Mouse (Mus musculus) MEL (cell line): ENCODE measurements at regions not wholly inside any gene's neighbourhood (a gene's known extent, or its start where the extent isn't known, plus 50 kb on each side); places are given as distances from the start of the nearest gene placed in this dataset.

Experiments
- DNase-seq: peaks from one replicate; pipeline ENCODE4 v3.0.0; 2011; ENCODE audit warnings: low read depth, low spot score
- H3K27ac ChIP-seq: 2 replicates; pipeline ENCODE4 v1.5.1; 2012; ENCODE audit warnings: low read depth, mild to moderate bottlenecking, control low read depth, low read length, moderate library complexity; ENCODE audit not compliant: control insufficient read depth
- H3K27me3 ChIP-seq, 2 experiments: fragments of 150-350 bp in 1 of 2; sonication (generic) in 1 of 2; 2 replicates each; pipeline ENCODE4 v1.6.1; 2012; ENCODE audit warnings: low read length in 2 of 2, mild to moderate bottlenecking in 2 of 2, improper control_type of control experiment in 1 of 2, moderate library complexity in 1 of 2; ENCODE audit not compliant: insufficient read depth in 2 of 2, control insufficient read depth in 1 of 2
- H3K36me3 ChIP-seq, 2 experiments: 2 replicates each; pipeline ENCODE4 v1.6.1; 2012 to 2014; ENCODE audit warnings: low read length in 2 of 2, improper control_type of control experiment in 1 of 2, inconsistent platforms in 1 of 2, mild to moderate bottlenecking in 1 of 2; ENCODE audit not compliant: insufficient read depth in 2 of 2, control insufficient read depth in 1 of 2
- H3K4me1 ChIP-seq, 2 experiments: fragments of 150-350 bp in 1 of 2; sonication (generic) in 1 of 2; 2 replicates each; pipeline ENCODE4 v1.6.1; 2012; ENCODE audit warnings: low read length in 2 of 2, improper control_type of control experiment in 1 of 2, mild to moderate bottlenecking in 1 of 2; ENCODE audit not compliant: insufficient read depth in 2 of 2, control insufficient read depth in 1 of 2
- H3K4me3 ChIP-seq, 2 experiments: fragments of 150-350 bp in 1 of 2; sonication (generic) in 1 of 2; 2 replicates each; pipeline ENCODE4 v1.5.1; 2012; ENCODE audit warnings: low read depth in 2 of 2, low read length in 2 of 2, mild to moderate bottlenecking in 2 of 2, moderate library complexity in 2 of 2, control low read depth in 1 of 2, improper control_type of control experiment in 1 of 2; ENCODE audit not compliant: control insufficient read depth in 1 of 2, insufficient read depth in 1 of 2
- H3K79me2 ChIP-seq: 2 replicates; pipeline ENCODE4 v1.6.1; 2012; ENCODE audit warnings: mild to moderate bottlenecking, low read length, moderate library complexity; ENCODE audit not compliant: control insufficient read depth, poor library complexity, insufficient read depth
- H3K9ac ChIP-seq: 2 replicates; pipeline ENCODE4 v1.6.1; 2012; ENCODE audit warnings: low read depth, mild to moderate bottlenecking, control low read depth, low read length, moderate library complexity; ENCODE audit not compliant: control insufficient read depth, poor library complexity, severe bottlenecking
- H3K9me3 ChIP-seq: fragments of 150-350 bp; sonication (generic); replicated peaks from 2 replicates; pipeline ENCODE4 v1.6.1; 2012; ENCODE audit warnings: mild to moderate bottlenecking, low read length, improper control_type of control experiment, moderate library complexity; ENCODE audit not compliant: insufficient read depth
- BHLHE40 ChIP-seq: IDR thresholded peaks from 2 replicates; pipeline ENCODE4 v1.6.1; 2012; ENCODE audit warnings: low read depth, mild to moderate bottlenecking, inconsistent platforms, low read length, improper control_type of control experiment, borderline replicate concordance
- CTCF ChIP-seq, 3 experiments: IDR thresholded peaks in 2 of 3; conservative IDR thresholded peaks in 1 of 3; 2 replicates each; pipeline ENCODE4 v1.5.1; 2011 to 2012; ENCODE audit warnings: low read length in 3 of 3, low read depth in 2 of 3, mild to moderate bottlenecking in 2 of 3, improper control_type of control experiment in 1 of 3, inconsistent platforms in 1 of 3, mixed read lengths in 1 of 3, moderate library complexity in 1 of 3; ENCODE audit not compliant: control insufficient read depth in 1 of 3, insufficient read depth in 1 of 3, poor library complexity in 1 of 3, severe bottlenecking in 1 of 3
- E2F4 ChIP-seq: IDR thresholded peaks from 2 replicates; pipeline ENCODE4 v1.6.1; 2011; ENCODE audit warnings: low read depth, low read length, improper control_type of control experiment, borderline replicate concordance
- GABPA ChIP-seq: IDR thresholded peaks from 2 replicates; pipeline ENCODE4 v1.6.1; 2012; ENCODE audit warnings: low read depth, mild to moderate bottlenecking, inconsistent platforms, low read length, improper control_type of control experiment, moderate library complexity
- GATA1 ChIP-seq: IDR thresholded peaks from 2 replicates; pipeline ENCODE4 v1.6.1; 2011; ENCODE audit warnings: low read depth, low read length, improper control_type of control experiment
- KAT2A ChIP-seq: conservative IDR thresholded peaks from 2 replicates; pipeline ENCODE4 v1.6.1; 2012; ENCODE audit warnings: low read depth, low read length, improper control_type of control experiment, inconsistent platforms
- MYB ChIP-seq: IDR thresholded peaks from 2 replicates; pipeline ENCODE4 v1.6.1; 2011; ENCODE audit warnings: mild to moderate bottlenecking, low read depth, low read length, improper control_type of control experiment
- MYC ChIP-seq: IDR thresholded peaks from 2 replicates; pipeline ENCODE4 v1.6.1; 2011; ENCODE audit warnings: low read depth, mild to moderate bottlenecking, low read length, improper control_type of control experiment, moderate library complexity
- NELFE ChIP-seq: IDR thresholded peaks from 2 replicates; pipeline ENCODE4 v1.6.1; 2011; ENCODE audit warnings: low read depth, low read length, improper control_type of control experiment
- POLR2AphosphoS5 ChIP-seq: IDR thresholded peaks from 2 replicates; pipeline ENCODE4 v1.6.1; 2012; ENCODE audit warnings: low read depth, borderline replicate concordance, mild to moderate bottlenecking, inconsistent platforms, low read length, moderate library complexity, mixed read lengths
- RAD21 ChIP-seq: IDR thresholded peaks from 2 replicates; pipeline ENCODE4 v1.6.1; 2011; ENCODE audit warnings: mild to moderate bottlenecking, low read depth, low read length, improper control_type of control experiment
- TAL1 ChIP-seq: IDR thresholded peaks from 2 replicates; pipeline ENCODE4 v1.6.1; 2012; ENCODE audit warnings: mild to moderate bottlenecking, inconsistent platforms, low read length, moderate library complexity, mixed read lengths
- ZC3H11A ChIP-seq: IDR thresholded peaks from 2 replicates; pipeline ENCODE4 v1.6.1; 2012; ENCODE audit warnings: low read depth, mild to moderate bottlenecking, inconsistent platforms, low read length, improper control_type of control experiment
- ZKSCAN1 ChIP-seq: IDR thresholded peaks from 2 replicates; pipeline ENCODE4 v1.6.1; 2012; ENCODE audit warnings: low read depth, mild to moderate bottlenecking, inconsistent platforms, low read length, improper control_type of control experiment, moderate library complexity
- ZMIZ1 ChIP-seq: IDR thresholded peaks from 2 replicates; pipeline ENCODE4 v1.6.1; 2012; ENCODE audit warnings: low read depth, mild to moderate bottlenecking, inconsistent platforms, low read length, improper control_type of control experiment, moderate library complexity
- ZNF384 ChIP-seq: IDR thresholded peaks from 2 replicates; pipeline ENCODE4 v1.6.1; 2012; ENCODE audit warnings: low read depth, mild to moderate bottlenecking, inconsistent platforms, low read length, improper control_type of control experiment

DNA sequence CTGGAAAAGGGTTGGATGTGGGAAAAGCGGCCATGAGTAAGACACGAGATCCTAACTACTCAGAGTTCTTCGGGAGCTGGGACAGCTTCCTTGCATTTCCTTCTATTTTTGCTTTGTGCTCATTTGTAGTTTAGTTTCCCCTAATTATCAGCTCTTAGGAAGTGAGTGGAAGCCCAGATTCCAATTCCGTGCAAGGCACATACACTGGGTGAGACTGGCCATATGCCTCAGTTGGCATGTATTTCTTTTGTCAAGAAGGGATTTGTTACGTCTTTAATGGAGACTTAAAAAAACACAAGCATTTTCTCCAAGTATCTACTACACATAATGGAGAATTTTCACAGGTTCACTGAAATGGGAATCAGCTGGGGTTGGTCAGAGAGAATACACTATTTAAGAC, 96.4 kb downstream of the Sec61b start:
- DNase-seq, result no peak

DNA sequence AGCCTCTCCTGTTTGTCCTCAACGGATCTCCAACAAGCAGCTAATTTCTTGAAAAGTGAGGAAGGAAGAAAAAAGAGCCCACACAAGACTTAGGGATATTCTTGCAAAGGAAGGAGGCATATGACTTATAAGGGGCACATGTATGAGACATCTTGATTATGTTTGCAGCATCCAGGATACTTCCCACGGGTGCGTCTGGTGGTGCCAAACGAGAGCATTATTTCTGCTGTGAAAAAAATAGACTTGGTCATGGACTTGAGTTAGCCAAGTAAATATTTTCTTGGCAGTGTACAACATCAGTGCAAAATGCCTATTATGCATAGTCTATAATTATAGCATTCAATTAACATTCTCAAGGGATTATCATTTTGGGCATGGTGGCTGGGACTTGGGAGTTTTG, 101.6 kb downstream of the Sec61b start:
- Histone ChIP-seq H3K27ac (no peak overlapping the region), H3K36me3 (no peaks in the 10 kb centered on the region), H3K27me3 (no peaks in the 10 kb centered on the region; a peak in 1 of 4 replicates), H3K79me2 (no peaks in the 10 kb centered on the region), H3K9me3 (no peaks in the 10 kb centered on the region), H3K9ac (no peak overlapping the region), H3K4me1 (no peaks in the 10 kb centered on the region), H3K4me3 (no peak overlapping the region)
- no peak for DNase-seq
- TF ChIP-seq NELFE, result no peak
- no peak for TF ChIP-seq E2F4
- TF ChIP-seq ZMIZ1, result no peak
- no peak for TF ChIP-seq KAT2A
- no peak for TF ChIP-seq MYB
- no peak for TF ChIP-seq CTCF (IDR thresholded peaks at IDR 0.05 in 2 of 3, conservative IDR thresholded peaks at IDR 0.05 in 1 of 3; ENCODE audit: control insufficient read depth in 1 of 3, insufficient read depth in 1 of 3, low read depth in 2 of 3, low read length in 3 of 3, poor library complexity in 1 of 3, severe bottlenecking in 1 of 3)
- TF ChIP-seq BHLHE40, result no peak
- no peak for TF ChIP-seq MYC
- no peak for TF ChIP-seq GATA1
- TF ChIP-seq POLR2AphosphoS5, result no peak
- TF ChIP-seq ZC3H11A, result no peak
- no peak for TF ChIP-seq TAL1
- no peak for TF ChIP-seq GABPA
- no peak for TF ChIP-seq RAD21

More for the DNA sequence above, 96.4 kb downstream of the Sec61b start:
- H3K4me1 ChIP-seq, result no peaks in the 10 kb centered on the region
- H3K27ac ChIP-seq, result no peak overlapping the region
- TF ChIP-seq ZNF384 (no peak), ZKSCAN1 (no peak)
- H3K9ac ChIP-seq, result no peak overlapping the region
- no peaks in the 10 kb centered on the region for H3K79me2 ChIP-seq
- no peaks in the 10 kb centered on the region for H3K36me3 ChIP-seq
- H3K4me3 ChIP-seq, result no peak overlapping the region
- H3K27me3 ChIP-seq, result no peaks in the 10 kb centered on the region; a peak in 1 of 4 replicates
- no peaks in the 10 kb centered on the region for H3K9me3 ChIP-seq

DNA sequence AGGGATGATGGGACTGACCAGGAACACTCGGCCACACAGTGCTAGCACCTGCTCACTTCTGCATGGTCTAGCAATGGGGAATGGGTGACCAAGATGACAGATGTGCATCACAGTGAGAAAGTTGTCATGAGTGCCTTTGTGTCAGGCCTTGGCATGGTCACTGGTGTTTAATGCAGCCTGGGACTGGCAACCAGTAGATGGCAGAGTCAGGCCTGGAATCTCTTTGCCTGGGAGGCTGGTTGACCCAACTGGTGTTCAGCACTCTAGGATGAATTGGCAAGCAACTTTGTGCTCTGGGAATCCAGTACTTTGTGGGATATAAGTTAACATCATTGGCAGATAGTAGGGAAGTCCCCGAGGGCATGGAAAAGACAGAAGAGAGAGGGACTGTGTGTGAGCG, 103.0 kb downstream of the Sec61b start:
- Histone ChIP-seq H3K9ac (no peak overlapping the region), H3K79me2 (no peaks in the 10 kb centered on the region), H3K27ac (no peak overlapping the region), H3K4me3 (no peak overlapping the region), H3K4me1 (no peaks in the 10 kb centered on the region), H3K9me3 (no peaks in the 10 kb centered on the region), H3K27me3 (no peaks in the 10 kb centered on the region; a peak in 1 of 4 replicates), H3K36me3 (no peaks in the 10 kb centered on the region)
- no peak for TF ChIP-seq ZMIZ1
- no peak for TF ChIP-seq BHLHE40
- TF ChIP-seq CTCF (IDR thresholded peaks at IDR 0.05 in 2 of 3, conservative IDR thresholded peaks at IDR 0.05 in 1 of 3; ENCODE audit: control insufficient read depth in 1 of 3, insufficient read depth in 1 of 3, low read depth in 2 of 3, low read length in 3 of 3, poor library complexity in 1 of 3, severe bottlenecking in 1 of 3), result peak in 1 of 3 experiments; percentile 3; a peak in 1 of 6 replicates
- DNase-seq, result no peak
